Mouse (Mus musculus): ENCODE results near the gene Grm4. TPM values are rescaled to one million over a fixed set of nuclear protein-coding genes. Genes with fewer than 3 reads are reported as not detected.
A peak's percentile ranks its signal among the peaks of the same experiment; 100 is the strongest.

The Grm4 gene
- polyA plus RNA-seq, 1 experiment from 2014 or later, result 10.0 TPM

- no peak overlapping the region for H3K27ac ChIP-seq (ENCODE audit: low read depth, low read length)
- WGBS, result 81% methylated on average over 2 of the region's 3 CpGs
- no peaks in the 10 kb centered on the region for H3K9me3 ChIP-seq (ENCODE audit: control insufficient read depth, low read length)
- no peaks in the 10 kb centered on the region for H3K36me3 ChIP-seq (ENCODE audit: control insufficient read depth, insufficient read depth, low read length)
- no peak overlapping the region for H3K4me3 ChIP-seq (ENCODE audit: low read length)
- H3K4me1 ChIP-seq (ENCODE audit: control insufficient read depth, insufficient read depth, low read depth, low read length), result no peaks in the 10 kb centered on the region
- no peaks in the 10 kb centered on the region for H3K27me3 ChIP-seq (replicated peaks; ENCODE audit: control insufficient read depth, insufficient read depth, low read length)
- no peak overlapping the region for H3K4me2 ChIP-seq (ENCODE audit: low read length)
- ATAC-seq, result no peak
- H3K9ac ChIP-seq (ENCODE audit: low read depth, low read length), result no peak overlapping the region
These were observed 63.2 kb downstream of the Grm4 start for GRCm38 (mm10) chr17:27457863-27458494.

- H3K36me3 ChIP-seq (ENCODE audit: control insufficient read depth, insufficient read depth, low read length), result no peaks in the 10 kb centered on the region
- no peaks in the 10 kb centered on the region for H3K9me3 ChIP-seq (ENCODE audit: control insufficient read depth, low read length)
- no peaks in the 10 kb centered on the region for H3K27me3 ChIP-seq (replicated peaks; ENCODE audit: control insufficient read depth, insufficient read depth, low read length)
- ATAC-seq, result no peak
- no peak overlapping the region for H3K27ac ChIP-seq (ENCODE audit: low read depth, low read length)
- H3K4me3 ChIP-seq (ENCODE audit: low read length), result no peak overlapping the region
- no peak overlapping the region for H3K4me2 ChIP-seq (ENCODE audit: low read length)
- no peaks in the 10 kb centered on the region for H3K4me1 ChIP-seq (ENCODE audit: control insufficient read depth, insufficient read depth, low read depth, low read length)
- H3K9ac ChIP-seq (ENCODE audit: low read depth, low read length), result no peak overlapping the region
- WGBS, result 90% methylated on average over 9 of the region's 9 CpGs
These were observed 64.1 kb downstream of the Grm4 start for GRCm38 (mm10) chr17:27457038-27457577.

DNA sequence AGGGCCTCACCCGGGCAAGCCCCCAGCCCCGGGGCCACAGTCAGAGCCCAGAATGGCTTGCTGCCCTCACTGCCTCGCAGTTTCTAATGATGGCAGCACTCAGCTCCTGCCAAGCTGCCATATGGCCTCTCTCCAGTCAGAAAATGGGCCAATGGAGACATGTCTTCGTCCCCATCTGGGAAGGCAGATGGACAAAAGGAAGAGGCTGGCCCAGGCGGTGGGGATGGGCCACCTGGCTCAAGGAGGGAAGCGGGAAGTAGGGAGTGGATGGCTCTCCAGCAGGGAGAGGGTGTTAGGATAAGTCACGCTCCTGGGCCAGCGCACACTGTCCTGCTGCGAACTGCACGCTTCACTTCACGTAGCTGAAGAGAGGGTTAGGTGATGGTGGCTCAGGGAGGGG lies 64.8 kb downstream of the Grm4 start:
- peak; percentile 65; the same call in 1 of the 2 replicates for ATAC-seq
- H3K9ac ChIP-seq (ENCODE audit: low read depth, low read length), result no peak overlapping the region
- H3K4me1 ChIP-seq (ENCODE audit: control insufficient read depth, insufficient read depth, low read depth, low read length), result no peaks in the 10 kb centered on the region
- H3K27ac ChIP-seq (ENCODE audit: low read depth, low read length), result no peak overlapping the region
- no peak overlapping the region for H3K4me3 ChIP-seq (ENCODE audit: low read length)
- no peaks in the 10 kb centered on the region for H3K36me3 ChIP-seq (ENCODE audit: control insufficient read depth, insufficient read depth, low read length)
- WGBS, result 56% methylated on average over 11 of the region's 11 CpGs
- no peaks in the 10 kb centered on the region for H3K27me3 ChIP-seq (replicated peaks; ENCODE audit: control insufficient read depth, insufficient read depth, low read length)
- no peak overlapping the region for H3K4me2 ChIP-seq (ENCODE audit: low read length)
- H3K9me3 ChIP-seq (ENCODE audit: control insufficient read depth, low read length), result no peaks in the 10 kb centered on the region

GRCm38 (mm10) chr17:27455012-27455784 lies 66.0 kb downstream of the Grm4 start:
- ATAC-seq, result no peak
- 78% methylated on average over 9 of the region's 9 CpGs for WGBS
- no peaks in the 10 kb centered on the region for H3K9me3 ChIP-seq (ENCODE audit: control insufficient read depth, low read length)
- no peaks in the 10 kb centered on the region for H3K27me3 ChIP-seq (replicated peaks; ENCODE audit: control insufficient read depth, insufficient read depth, low read length)
- no peak overlapping the region for H3K9ac ChIP-seq (ENCODE audit: low read depth, low read length)
- no peaks in the 10 kb centered on the region for H3K4me1 ChIP-seq (ENCODE audit: control insufficient read depth, insufficient read depth, low read depth, low read length)
- no peak overlapping the region for H3K27ac ChIP-seq (ENCODE audit: low read depth, low read length)
- no peaks in the 10 kb centered on the region for H3K36me3 ChIP-seq (ENCODE audit: control insufficient read depth, insufficient read depth, low read length)
- no peak overlapping the region for H3K4me2 ChIP-seq (ENCODE audit: low read length)
- no peak overlapping the region for H3K4me3 ChIP-seq (ENCODE audit: low read length)

DNA sequence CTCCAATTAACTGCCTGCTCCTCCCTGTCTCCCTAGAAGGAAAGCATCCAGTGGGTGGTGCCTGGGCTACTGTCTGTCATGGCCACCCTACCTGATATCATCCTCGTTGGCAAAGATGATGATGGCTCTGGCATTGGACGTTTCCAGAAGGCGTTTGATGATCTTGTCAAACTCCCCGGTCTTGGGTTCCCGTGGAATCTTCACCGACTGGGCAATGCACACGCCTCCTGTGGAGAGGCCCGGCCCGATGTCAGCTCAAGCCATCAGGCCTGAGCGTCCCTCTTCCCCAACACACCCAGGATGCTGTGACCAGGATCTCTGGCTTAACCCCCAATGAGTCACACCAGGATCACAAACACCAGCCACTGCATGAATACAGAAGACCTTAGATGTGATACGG lies 66.8 kb downstream of the Grm4 start:
- no peaks in the 10 kb centered on the region for H3K36me3 ChIP-seq (ENCODE audit: control insufficient read depth, insufficient read depth, low read length)
- no peaks in the 10 kb centered on the region for H3K9me3 ChIP-seq (ENCODE audit: control insufficient read depth, low read length)
- no peak overlapping the region for H3K9ac ChIP-seq (ENCODE audit: low read depth, low read length)
- H3K4me3 ChIP-seq (ENCODE audit: low read length), result no peak overlapping the region
- no peak for ATAC-seq
- H3K4me2 ChIP-seq (ENCODE audit: low read length), result no peak overlapping the region
- no peaks in the 10 kb centered on the region for H3K4me1 ChIP-seq (ENCODE audit: control insufficient read depth, insufficient read depth, low read depth, low read length)
- no peaks in the 10 kb centered on the region for H3K27me3 ChIP-seq (replicated peaks; ENCODE audit: control insufficient read depth, insufficient read depth, low read length)
- WGBS, result 87% methylated on average over 11 of the region's 11 CpGs
- no peak overlapping the region for H3K27ac ChIP-seq (ENCODE audit: low read depth, low read length)

DNA sequence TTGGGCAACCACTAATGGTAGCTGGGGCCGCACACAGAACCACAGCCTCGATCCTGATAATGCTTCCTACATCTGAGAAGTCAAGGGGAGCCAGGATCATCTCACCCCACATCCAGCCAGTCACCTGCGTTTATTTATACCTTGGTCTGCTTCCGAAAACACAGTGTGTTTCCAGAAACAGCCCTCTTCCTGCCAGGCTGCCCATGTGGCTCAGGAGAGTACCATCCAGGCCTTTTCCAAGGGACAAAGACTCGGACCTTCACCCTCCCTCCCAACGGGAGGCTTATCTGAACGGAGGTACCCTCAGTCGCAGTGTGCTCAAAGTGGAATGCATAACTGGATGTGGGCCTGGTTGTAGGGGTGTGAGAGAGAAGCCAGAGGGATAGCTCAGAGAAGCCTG lies 68.2 kb downstream of the Grm4 start:
- no peaks in the 10 kb centered on the region for H3K4me1 ChIP-seq (ENCODE audit: control insufficient read depth, insufficient read depth, low read depth, low read length)
- H3K4me2 ChIP-seq (ENCODE audit: low read length), result no peak overlapping the region
- H3K9ac ChIP-seq (ENCODE audit: low read depth, low read length), result no peak overlapping the region
- H3K36me3 ChIP-seq (ENCODE audit: control insufficient read depth, insufficient read depth, low read length), result no peaks in the 10 kb centered on the region
- H3K27me3 ChIP-seq (replicated peaks; ENCODE audit: control insufficient read depth, insufficient read depth, low read length), result no peaks in the 10 kb centered on the region
- no peaks in the 10 kb centered on the region for H3K9me3 ChIP-seq (ENCODE audit: control insufficient read depth, low read length)
- H3K27ac ChIP-seq (ENCODE audit: low read depth, low read length), result no peak overlapping the region
- 85% methylated on average over 8 of the region's 8 CpGs for WGBS
- ATAC-seq, result no peak
- no peak overlapping the region for H3K4me3 ChIP-seq (ENCODE audit: low read length)

DNA sequence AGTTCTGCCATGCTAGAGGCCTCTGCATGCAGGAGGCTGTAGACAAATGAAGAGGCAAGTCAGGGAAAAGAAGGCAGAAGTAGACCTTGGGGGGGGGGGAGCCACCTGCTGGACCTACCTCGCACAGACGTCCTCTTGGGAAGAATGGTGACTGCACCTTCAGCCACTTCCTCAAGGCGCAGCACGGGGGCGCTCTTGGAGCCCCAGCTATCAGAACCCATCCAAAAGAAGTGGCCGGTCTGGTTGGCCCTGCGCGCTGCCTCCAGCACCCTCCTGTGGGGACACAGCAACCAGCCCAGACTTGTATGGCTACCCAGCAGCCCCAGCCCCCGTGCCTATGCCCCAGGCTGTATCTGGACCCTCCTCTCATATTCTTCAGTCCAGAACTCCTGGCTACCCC lies 69.4 kb downstream of the Grm4 start:
- no peak for ATAC-seq
- Histone ChIP-seq H3K4me1 (ENCODE audit: control insufficient read depth, insufficient read depth, low read depth, low read length) (no peaks in the 10 kb centered on the region), H3K27ac (ENCODE audit: low read depth, low read length) (no peak overlapping the region), H3K4me3 (ENCODE audit: low read length) (no peak overlapping the region), H3K27me3 (replicated peaks; ENCODE audit: control insufficient read depth, insufficient read depth, low read length) (no peaks in the 10 kb centered on the region; the same call in 1 of the 2 replicates), H3K4me2 (ENCODE audit: low read length) (no peak overlapping the region), H3K36me3 (ENCODE audit: control insufficient read depth, insufficient read depth, low read length) (no peaks in the 10 kb centered on the region), H3K9ac (ENCODE audit: low read depth, low read length) (no peak overlapping the region), H3K9me3 (ENCODE audit: control insufficient read depth, low read length) (no peaks in the 10 kb centered on the region)
- 23% methylated on average over 9 of the region's 9 CpGs for WGBS

DNA sequence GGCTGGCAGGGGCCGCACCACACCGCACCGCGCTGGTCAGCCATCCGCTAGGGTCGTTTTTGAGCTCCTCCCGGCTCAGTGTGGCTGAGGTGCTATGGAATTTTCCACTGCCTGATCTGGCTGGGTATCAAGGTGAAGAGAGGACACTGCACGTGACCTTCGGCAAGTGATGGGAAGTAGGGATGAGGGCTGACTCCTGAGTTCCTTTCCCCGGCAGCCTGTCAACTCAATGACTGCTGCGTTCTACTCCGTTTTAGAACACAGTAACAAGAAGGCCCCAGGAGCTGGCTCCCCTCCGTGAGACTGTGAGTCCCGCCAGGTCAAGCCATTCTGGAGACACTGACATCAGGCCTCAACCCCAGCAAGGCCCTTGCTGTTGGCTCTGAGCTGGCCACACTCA lies 70.0 kb downstream of the Grm4 start:
- H3K27ac ChIP-seq (ENCODE audit: low read depth, low read length), result no peak overlapping the region
- no peaks in the 10 kb centered on the region; the same call in 1 of the 2 replicates for H3K27me3 ChIP-seq (replicated peaks; ENCODE audit: control insufficient read depth, insufficient read depth, low read length)
- no peaks in the 10 kb centered on the region for H3K4me1 ChIP-seq (ENCODE audit: control insufficient read depth, insufficient read depth, low read depth, low read length)
- H3K4me2 ChIP-seq (ENCODE audit: low read length), result no peak overlapping the region
- 87% methylated on average over 14 of the region's 14 CpGs for WGBS
- no peak overlapping the region for H3K4me3 ChIP-seq (ENCODE audit: low read length)
- no peak overlapping the region for H3K9ac ChIP-seq (ENCODE audit: low read depth, low read length)
- H3K9me3 ChIP-seq (ENCODE audit: control insufficient read depth, low read length), result no peaks in the 10 kb centered on the region
- H3K36me3 ChIP-seq (ENCODE audit: control insufficient read depth, insufficient read depth, low read length), result no peaks in the 10 kb centered on the region
- ATAC-seq, result no peak

DNA sequence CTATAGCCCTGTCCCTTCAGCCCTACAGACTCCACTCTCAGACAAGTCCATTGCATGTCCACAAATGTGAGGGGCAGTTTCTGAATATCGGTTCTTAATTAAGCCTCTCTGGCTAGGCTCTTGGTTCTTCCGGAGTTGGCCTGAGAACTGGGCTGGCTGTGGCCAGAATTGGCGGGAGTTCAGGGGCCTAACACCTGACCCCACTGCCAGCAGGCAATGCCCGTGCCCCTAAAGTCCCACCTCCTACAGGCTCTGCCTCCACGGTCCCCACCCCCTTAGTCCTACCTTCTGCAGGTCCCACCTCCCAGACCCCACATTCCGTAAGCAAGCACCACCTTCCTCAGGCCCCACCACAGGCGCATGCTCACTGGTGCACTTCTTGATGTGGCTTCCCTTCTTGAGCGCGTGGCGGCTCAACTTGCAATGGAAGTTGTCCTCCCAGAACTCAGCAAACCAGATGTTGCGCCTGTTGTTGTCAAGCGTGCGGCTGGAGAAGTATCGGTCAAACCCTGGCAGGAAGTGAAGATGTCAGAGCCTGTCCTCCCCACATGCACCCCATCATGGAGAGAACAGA lies 71.4 kb downstream of the Grm4 start:
- Histone ChIP-seq H3K27me3 (replicated peaks; ENCODE audit: control insufficient read depth, insufficient read depth, low read length) (no peaks in the 10 kb centered on the region; the same call in 1 of the 2 replicates), H3K27ac (ENCODE audit: low read depth, low read length) (no peak overlapping the region), H3K4me1 (ENCODE audit: control insufficient read depth, insufficient read depth, low read depth, low read length) (peaks cover 8% of the 10 kb centered on the region), H3K36me3 (ENCODE audit: control insufficient read depth, insufficient read depth, low read length) (no peaks in the 10 kb centered on the region), H3K4me3 (ENCODE audit: low read length) (no peak overlapping the region), H3K4me2 (ENCODE audit: low read length) (no peak overlapping the region), H3K9me3 (ENCODE audit: control insufficient read depth, low read length) (no peaks in the 10 kb centered on the region), H3K9ac (ENCODE audit: low read depth, low read length) (no peak overlapping the region)
- WGBS, result 89% methylated on average over 14 of the region's 14 CpGs
- ATAC-seq, result no peak

Data from hindbrain, embryonic 16.5 days (tissue).